Mouse (Mus musculus) frontal cortex, adult 2 months (tissue): ENCODE measurements around the gene Ankrd12. TPM values are rescaled to one million over a fixed set of nuclear protein-coding genes. Genes with fewer than 3 reads are reported as not detected.

ENCODE experiments used
- DNase-seq, 2 experiments: peaks; one replicate each; pipeline ENCODE4 v3.0.0; 2022; ENCODE audit warnings: low spot score in 1 of 2; ENCODE audit errors: extremely low spot score in 1 of 2
- polyA plus RNA-seq: library from polyadenylated mRNA; depleted of rRNA; stranded (reverse); fragments of >200 nt; gene quantifications from 2 replicates; pipeline ENCODE4 v1.2.3, GENCODE M21; 2012; rRNA removed

Gene Ankrd12
- polyA plus RNA-seq, 1 experiment: 26.1 TPM

- DNase-seq: no peak
These were observed 139.2 kb downstream of the Ankrd12 start for GRCm38 (mm10) chr17:65937671-65938070.

GRCm38 (mm10) chr17:65933741-65934140 is 143.1 kb downstream of the Ankrd12 start:
- DNase-seq: no peak

GRCm38 (mm10) chr17:65931525-65931924 is 145.4 kb downstream of the Ankrd12 start:
- no peak for DNase-seq

- peak; percentile 84 for DNase-seq
These were observed 145.9 kb downstream of the Ankrd12 start for GRCm38 (mm10) chr17:65930960-65931359.

DNA sequence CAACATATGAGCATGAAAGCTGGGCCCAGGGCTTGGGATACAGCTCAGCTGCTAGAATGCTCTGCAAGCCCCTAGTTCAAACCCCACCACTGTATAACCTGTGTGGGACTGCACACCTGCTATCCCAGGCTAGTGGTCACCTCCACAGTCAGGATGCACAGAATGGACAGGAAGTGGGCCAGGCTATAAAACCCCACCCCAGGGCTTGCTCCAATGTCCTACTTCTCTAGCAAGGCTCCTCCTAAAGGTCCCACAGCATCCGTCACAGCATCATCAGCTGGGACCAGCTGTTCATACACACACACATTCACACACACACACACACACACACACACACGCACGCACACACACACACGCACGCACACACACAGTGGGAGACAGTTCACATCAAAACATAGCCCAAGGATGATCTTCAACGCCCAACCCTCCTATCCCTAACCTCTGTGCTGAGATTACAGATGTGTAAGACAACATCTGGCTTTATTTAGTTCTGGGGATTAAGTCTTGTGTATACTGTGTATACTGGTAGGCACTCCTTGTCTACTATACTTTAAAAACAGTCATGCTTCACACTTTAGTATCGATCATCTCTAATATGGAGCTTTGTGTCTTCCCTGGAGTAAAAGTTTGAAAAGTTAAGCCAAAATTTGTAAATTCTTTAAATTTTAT is 146.6 kb downstream of the Ankrd12 start:
- DNase-seq: no peak

GRCm38 (mm10) chr17:65929319-65929978 is 147.4 kb downstream of the Ankrd12 start:
- DNase-seq: no peak

DNA sequence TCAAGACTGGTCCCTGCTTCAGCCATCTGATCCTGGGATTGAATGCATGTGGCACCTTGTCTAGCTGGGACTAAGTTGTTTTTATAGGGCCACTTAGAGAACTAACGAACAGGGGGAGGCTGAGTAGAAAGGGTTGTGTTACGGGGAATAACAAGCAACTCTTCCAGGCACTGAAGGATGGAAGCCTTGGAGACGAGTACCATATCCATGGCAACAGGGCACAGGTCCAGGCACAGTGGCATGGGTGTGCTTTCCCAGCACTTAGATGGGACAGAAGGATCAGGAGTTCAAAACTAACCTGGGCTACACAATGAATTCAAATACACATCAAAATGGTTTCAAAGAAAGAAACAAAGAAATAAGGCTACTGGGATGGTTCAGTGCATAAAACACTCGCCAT is 149.8 kb downstream of the Ankrd12 start:
- peak in 1 of 2 experiments; percentile 56 for DNase-seq

GRCm38 (mm10) chr17:65924218-65924617 is 152.7 kb downstream of the Ankrd12 start:
- DNase-seq: no peak

GRCm38 (mm10) chr17:65921975-65922374 is 154.9 kb downstream of the Ankrd12 start:
- DNase-seq: no peak

- DNase-seq: no peak
These were observed 157.7 kb downstream of the Ankrd12 start for GRCm38 (mm10) chr17:65919235-65919634.

DNA sequence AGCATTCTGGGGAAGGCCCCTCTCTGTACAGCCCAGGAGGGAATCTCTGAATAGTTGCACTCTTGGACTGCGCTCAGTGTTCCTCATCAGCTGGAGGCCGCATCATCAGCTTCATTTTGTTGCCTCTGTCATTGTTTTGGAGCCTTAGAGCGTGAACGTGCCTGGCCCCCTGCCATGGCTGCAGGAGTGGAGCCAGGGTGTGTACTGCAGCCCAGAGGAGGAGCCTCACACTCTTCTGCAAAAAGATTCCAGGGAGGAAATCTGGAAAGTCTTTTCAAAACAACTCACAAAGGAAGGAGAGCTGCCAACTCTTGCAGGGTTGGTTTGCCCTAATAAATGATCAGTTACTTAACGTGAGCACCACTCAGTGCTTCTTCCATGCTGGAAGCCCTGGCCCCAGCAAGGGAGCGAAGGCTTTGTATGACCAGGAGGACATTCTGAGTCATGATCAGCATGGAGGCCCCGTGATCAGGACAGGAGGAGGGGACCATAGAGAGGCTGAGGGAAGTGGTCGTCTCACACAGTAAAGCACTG is 160.7 kb downstream of the Ankrd12 start:
- peak; percentile 64 to 78 for DNase-seq

Other genes with a start within 250 kb of the Ankrd12 start
- gene Ralbp1, start 191.3 kb downstream of the Ankrd12 start, polyA plus RNA-seq: 50.2 and 51.9 TPM in 2 replicates
- 19.9 and 24.8 TPM in 2 replicates for gene Twsg1, start 125.9 kb downstream of the Ankrd12 start, polyA plus RNA-seq
- 181 and 184 TPM in 2 replicates for gene Ndufv2, start 24.5 kb upstream of the Ankrd12 start, polyA plus RNA-seq
- gene Washc1, start 34.5 kb upstream of the Ankrd12 start, polyA plus RNA-seq: 43.2 and 46.6 TPM in 2 replicates
- 2.5 and 3.6 TPM in 2 replicates for gene Ddx11, start 46.4 kb upstream of the Ankrd12 start, polyA plus RNA-seq